Mouse (Mus musculus): ENCODE data around the gene Acvr1b. TPM values are rescaled to one million over a fixed set of nuclear protein-coding genes. Genes with fewer than 3 reads are reported as not detected.

Acvr1b gene
- polyA plus RNA-seq, 1 experiment from 2014 or later, result 10.5 TPM

- Histone ChIP-seq H3K4me2 (ENCODE audit: low read depth, low read length) (no peak overlapping the region), H3K9ac (replicated peaks; ENCODE audit: low read length) (no peak overlapping the region), H3K4me1 (ENCODE audit: control insufficient read depth, insufficient read depth, low read length) (no peaks in the 10 kb centered on the region), H3K4me3 (ENCODE audit: low read depth, low read length) (no peak overlapping the region), H3K36me3 (replicated peaks; ENCODE audit: control insufficient read depth, insufficient read depth, low read depth, low read length) (no peaks in the 10 kb centered on the region), H3K27me3 (ENCODE audit: control insufficient read depth, insufficient read depth, low read length) (no peaks in the 10 kb centered on the region), H3K27ac (replicated peaks; ENCODE audit: low read depth, low read length) (no peak overlapping the region), H3K9me3 (replicated peaks; ENCODE audit: control insufficient read depth, low read length) (no peaks in the 10 kb centered on the region)
- DNase-seq (ENCODE audit: low spot score), result no peak
- ATAC-seq (replicated peaks; ENCODE audit: insufficient number of reproducible peaks, low FRiP score, low TSS enrichment, low read depth), result no peak
- 64% methylated on average over 2 of the region's 2 CpGs for WGBS
Measured at GRCm38 (mm10) chr15:101215136-101215535, 41.3 kb downstream of the Acvr1b start.

DNA sequence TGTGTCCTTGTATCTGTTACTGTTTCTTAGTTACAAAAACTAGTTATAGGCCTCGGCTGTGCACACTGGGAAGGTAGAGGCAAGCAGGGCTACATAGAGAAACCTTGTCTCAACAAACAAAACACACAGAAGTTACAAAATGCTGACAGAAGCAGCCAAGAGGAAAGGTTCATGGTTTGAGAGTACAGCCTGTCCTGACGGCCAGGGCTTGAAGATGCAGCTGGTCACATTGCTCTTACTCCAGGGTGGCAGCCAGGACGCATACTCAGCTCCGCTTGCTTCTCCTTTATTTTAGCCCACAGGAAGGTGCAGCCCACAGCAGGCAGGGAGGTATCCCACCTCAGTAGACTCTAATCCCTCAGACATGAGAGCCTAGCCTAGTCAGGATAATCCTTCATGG, 42.2 kb downstream of the Acvr1b start:
- no peak for ATAC-seq (replicated peaks; ENCODE audit: insufficient number of reproducible peaks, low FRiP score, low TSS enrichment, low read depth)
- no peaks in the 10 kb centered on the region for H3K36me3 ChIP-seq (replicated peaks; ENCODE audit: control insufficient read depth, insufficient read depth, low read depth, low read length)
- no peak overlapping the region for H3K4me3 ChIP-seq (ENCODE audit: low read depth, low read length)
- H3K4me1 ChIP-seq (ENCODE audit: control insufficient read depth, insufficient read depth, low read length), result peaks cover 4% of the 10 kb centered on the region; the same call in 1 of the 2 replicates
- H3K27me3 ChIP-seq (ENCODE audit: control insufficient read depth, insufficient read depth, low read length), result no peaks in the 10 kb centered on the region
- H3K9me3 ChIP-seq (replicated peaks; ENCODE audit: control insufficient read depth, low read length), result no peaks in the 10 kb centered on the region
- H3K4me2 ChIP-seq (ENCODE audit: low read depth, low read length), result no peak overlapping the region
- DNase-seq (ENCODE audit: low spot score), result no peak
- no peak overlapping the region for H3K27ac ChIP-seq (replicated peaks; ENCODE audit: low read depth, low read length)
- WGBS, result 76% methylated on average over 4 of the region's 4 CpGs
- H3K9ac ChIP-seq (replicated peaks; ENCODE audit: low read length), result no peak overlapping the region

- Histone ChIP-seq H3K27ac (replicated peaks; ENCODE audit: low read depth, low read length) (peak overlapping the region; percentile 47; the same call in 1 of the 2 replicates), H3K4me2 (ENCODE audit: low read depth, low read length) (peak overlapping the region; percentile 10; the same call in 1 of the 2 replicates), H3K9me3 (replicated peaks; ENCODE audit: control insufficient read depth, low read length) (no peaks in the 10 kb centered on the region), H3K4me1 (ENCODE audit: control insufficient read depth, insufficient read depth, low read length) (peaks cover 9% of the 10 kb centered on the region), H3K27me3 (ENCODE audit: control insufficient read depth, insufficient read depth, low read length) (0 out of 2 replicates have a peak, but pooled peaks cover 2% of the 10 kb centered on the region), H3K36me3 (replicated peaks; ENCODE audit: control insufficient read depth, insufficient read depth, low read depth, low read length) (no peaks in the 10 kb centered on the region), H3K9ac (replicated peaks; ENCODE audit: low read length) (no peak overlapping the region), H3K4me3 (ENCODE audit: low read depth, low read length) (no peak overlapping the region)
- peak; percentile 71 for DNase-seq (ENCODE audit: low spot score)
- WGBS, result 5% methylated on average over 8 of the region's 8 CpGs
- peak; percentile 64 for ATAC-seq (replicated peaks; ENCODE audit: insufficient number of reproducible peaks, low FRiP score, low TSS enrichment, low read depth)
Measured at GRCm38 (mm10) chr15:101220905-101221297, 47.0 kb downstream of the Acvr1b start.

GRCm38 (mm10) chr15:101221298-101222104, 47.6 kb downstream of the Acvr1b start:
- Histone ChIP-seq H3K9ac (replicated peaks; ENCODE audit: low read length) (peak overlapping the region; percentile 18), H3K4me3 (ENCODE audit: low read depth, low read length) (peak overlapping the region; percentile 15; the same call in 1 of the 2 replicates), H3K27ac (replicated peaks; ENCODE audit: low read depth, low read length) (peak overlapping the region; percentile 44), H3K27me3 (ENCODE audit: control insufficient read depth, insufficient read depth, low read length) (0 out of 2 replicates have a peak, but pooled peaks cover 2% of the 10 kb centered on the region), H3K36me3 (replicated peaks; ENCODE audit: control insufficient read depth, insufficient read depth, low read depth, low read length) (no peaks in the 10 kb centered on the region), H3K4me1 (ENCODE audit: control insufficient read depth, insufficient read depth, low read length) (peaks cover 9% of the 10 kb centered on the region), H3K4me2 (ENCODE audit: low read depth, low read length) (peak overlapping the region; percentile 44), H3K9me3 (replicated peaks; ENCODE audit: control insufficient read depth, low read length) (no peaks in the 10 kb centered on the region)
- ATAC-seq (replicated peaks; ENCODE audit: insufficient number of reproducible peaks, low FRiP score, low TSS enrichment, low read depth) (peak; percentile 50), DNase-seq (ENCODE audit: low spot score) (peak; percentile 79)
- 2% methylated on average over 14 of the region's 14 CpGs for WGBS

GRCm38 (mm10) chr15:101222897-101223482, 49.1 kb downstream of the Acvr1b start:
- Histone ChIP-seq H3K27ac (replicated peaks; ENCODE audit: low read depth, low read length) (no peak overlapping the region), H3K9ac (replicated peaks; ENCODE audit: low read length) (0 out of 2 replicates have a peak overlapping the region, but pooled peaks have one; percentile 6), H3K4me2 (ENCODE audit: low read depth, low read length) (no peak overlapping the region), H3K36me3 (replicated peaks; ENCODE audit: control insufficient read depth, insufficient read depth, low read depth, low read length) (no peaks in the 10 kb centered on the region), H3K4me3 (ENCODE audit: low read depth, low read length) (no peak overlapping the region), H3K4me1 (ENCODE audit: control insufficient read depth, insufficient read depth, low read length) (peaks cover 9% of the 10 kb centered on the region), H3K9me3 (replicated peaks; ENCODE audit: control insufficient read depth, low read length) (no peaks in the 10 kb centered on the region), H3K27me3 (ENCODE audit: control insufficient read depth, insufficient read depth, low read length) (0 out of 2 replicates have a peak, but pooled peaks cover 2% of the 10 kb centered on the region)
- 51% methylated on average over 13 of the region's 13 CpGs for WGBS
- no peak for DNase-seq (ENCODE audit: low spot score)
- no peak for ATAC-seq (replicated peaks; ENCODE audit: insufficient number of reproducible peaks, low FRiP score, low TSS enrichment, low read depth)

DNA sequence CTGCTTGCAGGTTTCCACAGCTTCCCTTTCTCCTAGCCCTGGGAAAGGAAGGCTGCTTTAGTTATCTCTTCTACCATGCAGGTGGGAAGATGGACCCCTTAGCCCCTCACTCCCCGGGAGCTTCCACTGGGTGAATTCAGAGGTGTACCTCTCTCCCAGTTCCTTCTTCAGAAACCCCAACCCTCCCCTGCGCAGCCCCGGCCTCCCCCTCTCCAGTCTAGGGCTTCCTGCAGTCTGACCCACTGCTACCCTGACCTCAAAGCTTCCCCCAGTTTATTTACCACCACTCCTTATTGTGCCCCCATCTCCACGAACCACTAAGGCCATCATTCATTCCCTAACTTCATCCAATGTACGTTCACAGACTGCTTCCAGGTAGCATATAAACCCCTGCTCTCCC, 49.7 kb downstream of the Acvr1b start:
- Histone ChIP-seq H3K4me3 (ENCODE audit: low read depth, low read length) (peak overlapping the region; percentile 89), H3K9ac (replicated peaks; ENCODE audit: low read length) (peak overlapping the region; percentile 87; the same call in 1 of the 2 replicates), H3K9me3 (replicated peaks; ENCODE audit: control insufficient read depth, low read length) (no peaks in the 10 kb centered on the region), H3K4me1 (ENCODE audit: control insufficient read depth, insufficient read depth, low read length) (peaks cover 9% of the 10 kb centered on the region), H3K27ac (replicated peaks; ENCODE audit: low read depth, low read length) (peak overlapping the region; percentile 56; the same call in 1 of the 2 replicates), H3K4me2 (ENCODE audit: low read depth, low read length) (peak overlapping the region; percentile 91), H3K27me3 (ENCODE audit: control insufficient read depth, insufficient read depth, low read length) (0 out of 2 replicates have a peak, but pooled peaks cover 2% of the 10 kb centered on the region), H3K36me3 (replicated peaks; ENCODE audit: control insufficient read depth, insufficient read depth, low read depth, low read length) (no peaks in the 10 kb centered on the region)
- 5% methylated on average over 5 of the region's 5 CpGs for WGBS
- DNase-seq (ENCODE audit: low spot score) (no peak), ATAC-seq (replicated peaks; ENCODE audit: insufficient number of reproducible peaks, low FRiP score, low TSS enrichment, low read depth) (peak; percentile 4; the same call in 1 of the 2 replicates)

DNA sequence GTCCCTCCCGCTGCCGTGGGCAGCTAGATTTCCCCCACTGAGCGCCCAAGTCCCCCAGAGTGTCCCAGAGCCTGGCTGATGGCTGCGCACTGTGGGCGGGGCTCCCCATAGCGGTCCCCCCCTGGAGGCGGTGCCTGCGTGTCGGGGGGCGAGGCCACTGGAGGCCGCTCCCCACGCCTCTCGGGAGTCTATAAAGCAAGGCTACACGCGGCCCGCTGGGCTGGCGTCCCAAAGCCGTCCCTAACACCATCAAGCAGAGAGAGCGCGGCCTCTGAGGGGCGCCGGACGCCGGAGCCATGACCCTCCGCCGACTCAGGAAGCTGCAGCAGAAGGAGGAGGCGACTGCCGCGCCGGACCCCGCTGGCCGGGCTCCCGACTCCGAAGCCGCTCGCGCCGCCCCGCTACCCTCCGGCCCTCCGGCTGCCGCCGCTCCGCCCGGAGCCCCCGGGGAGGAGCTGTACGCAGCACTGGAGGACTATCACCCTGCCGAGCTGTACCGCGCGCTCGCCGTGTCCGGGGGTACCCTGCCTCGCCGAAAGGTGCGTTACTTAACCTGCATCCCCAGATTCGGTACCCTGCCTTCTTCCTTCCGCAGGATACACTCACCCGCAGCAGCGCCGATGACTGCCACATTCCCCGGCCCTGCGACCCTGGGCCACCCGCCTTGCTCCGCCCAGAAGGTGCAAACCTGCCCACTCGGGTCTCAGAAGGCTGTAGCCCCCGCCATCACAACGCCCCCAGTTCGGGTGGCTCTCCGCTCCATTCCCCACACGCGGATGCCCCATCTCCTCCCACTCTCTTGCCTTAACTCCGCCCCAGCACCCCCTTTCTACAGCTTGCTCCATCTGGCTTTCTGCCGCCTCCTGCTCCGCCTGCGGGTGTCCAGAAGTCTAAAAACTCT, 50.4 kb downstream of the Acvr1b start, which contains the start of gene Grasp:
Grasp (plus strand) TSS at position 183 of the 901 bp plus-strand sequence.
- Histone ChIP-seq H3K27me3 (ENCODE audit: control insufficient read depth, insufficient read depth, low read length) (0 out of 2 replicates have a peak, but pooled peaks cover 2% of the 10 kb centered on the region), H3K9ac (replicated peaks; ENCODE audit: low read length) (peak within 1 kb of the TSS; percentile 87), H3K4me3 (ENCODE audit: low read depth, low read length) (peak within 1 kb of the TSS; percentile 89), H3K9me3 (replicated peaks; ENCODE audit: control insufficient read depth, low read length) (no peaks in the 10 kb centered on the region), H3K36me3 (replicated peaks; ENCODE audit: control insufficient read depth, insufficient read depth, low read depth, low read length) (no peaks in the 10 kb centered on the region), H3K4me2 (ENCODE audit: low read depth, low read length) (peak within 1 kb of the TSS; percentile 91), H3K4me1 (ENCODE audit: control insufficient read depth, insufficient read depth, low read length) (peaks cover 9% of the 10 kb centered on the region), H3K27ac (replicated peaks; ENCODE audit: low read depth, low read length) (peak within 1 kb of the TSS; percentile 56)
- under 1% methylated on average over 74 of the region's 77 CpGs for WGBS
- peak; percentile 91 for DNase-seq (ENCODE audit: low spot score)
- ATAC-seq (replicated peaks; ENCODE audit: insufficient number of reproducible peaks, low FRiP score, low TSS enrichment, low read depth), result peak; percentile 74
